Mouse (Mus musculus): ENCODE data around the gene Pbxip1. TPM values are rescaled to one million over a fixed set of nuclear protein-coding genes. Genes with fewer than 3 reads are reported as not detected.
A peak's percentile ranks its signal among the peaks of the same experiment; 100 is the strongest.

Pbxip1 gene
- polyA plus RNA-seq, 2 experiments, result 17.9 to 32.8 TPM

- no peak for TF ChIP-seq POLR2A (IDR thresholded peaks at IDR 0.05; ENCODE audit: borderline replicate concordance, extremely low read depth, insufficient read depth, insufficient read length)
- H3K4me3 ChIP-seq (replicated peaks; ENCODE audit: low read length), result peak within 1 kb of the TSS; percentile 37
- peak within 1 kb of the TSS; percentile 67 for H3K27ac ChIP-seq (replicated peaks; ENCODE audit: low read depth, low read length)
- peaks cover 6% of the 10 kb centered on the region; the same call in 1 of the 2 replicates for H3K27me3 ChIP-seq (ENCODE audit: control insufficient read depth, insufficient read depth, low read length)
- peak within 1 kb of the TSS; percentile 99 for H3K4me2 ChIP-seq (replicated peaks; ENCODE audit: low read depth, low read length, severe bottlenecking)
- H3K36me3 ChIP-seq (ENCODE audit: control insufficient read depth, insufficient read depth, low read length), result no peaks in the 10 kb centered on the region
- peaks cover 36% of the 10 kb centered on the region for H3K4me1 ChIP-seq (ENCODE audit: control insufficient read depth, insufficient read depth, low read length)
- ATAC-seq (ENCODE audit: low FRiP score, low read depth) (peak; percentile 35), DNase-seq (ENCODE audit: low spot score) (peak; percentile 63)
- peak within 1 kb of the TSS; percentile 58 for H3K9ac ChIP-seq (ENCODE audit: low read depth, low read length, severe bottlenecking)
- WGBS, result under 1% methylated on average over 38 of the region's 42 CpGs
- no peaks in the 10 kb centered on the region for H3K9me3 ChIP-seq (ENCODE audit: control insufficient read depth, low read length)
Measured at GRCm38 (mm10) chr3:89394006-89394893, 42.3 kb upstream of the Pbxip1 start, which contains the start of gene Zbtb7b. Gene Zbtb7b (minus strand): TSS chr3:89394776.

- peak overlapping the region; percentile 38 for H3K9ac ChIP-seq (ENCODE audit: low read depth, low read length, severe bottlenecking)
- peaks cover 6% of the 10 kb centered on the region; the same call in 1 of the 2 replicates for H3K27me3 ChIP-seq (ENCODE audit: control insufficient read depth, insufficient read depth, low read length)
- H3K4me2 ChIP-seq (replicated peaks; ENCODE audit: low read depth, low read length, severe bottlenecking), result peak overlapping the region; percentile 99
- under 1% methylated on average over 12 of the region's 12 CpGs for WGBS
- H3K4me3 ChIP-seq (replicated peaks; ENCODE audit: low read length), result peak overlapping the region; percentile 37
- H3K27ac ChIP-seq (replicated peaks; ENCODE audit: low read depth, low read length), result peak overlapping the region; percentile 59; the same call in 1 of the 2 replicates
- no peak for TF ChIP-seq POLR2A (IDR thresholded peaks at IDR 0.05; ENCODE audit: borderline replicate concordance, extremely low read depth, insufficient read depth, insufficient read length)
- H3K9me3 ChIP-seq (ENCODE audit: control insufficient read depth, low read length), result no peaks in the 10 kb centered on the region
- H3K36me3 ChIP-seq (ENCODE audit: control insufficient read depth, insufficient read depth, low read length), result no peaks in the 10 kb centered on the region
- H3K4me1 ChIP-seq (ENCODE audit: control insufficient read depth, insufficient read depth, low read length), result peaks cover 36% of the 10 kb centered on the region
- peak; percentile 16; the same call in 1 of the 2 replicates for ATAC-seq (ENCODE audit: low FRiP score, low read depth)
- peak; percentile 88 for DNase-seq (ENCODE audit: low spot score)
Measured at GRCm38 (mm10) chr3:89394894-89395256, 41.6 kb upstream of the Pbxip1 start.

- peaks cover 6% of the 10 kb centered on the region; the same call in 1 of the 2 replicates for H3K27me3 ChIP-seq (ENCODE audit: control insufficient read depth, insufficient read depth, low read length)
- H3K4me1 ChIP-seq (ENCODE audit: control insufficient read depth, insufficient read depth, low read length), result peaks cover 36% of the 10 kb centered on the region
- WGBS, result 4% methylated on average over 10 of the region's 10 CpGs
- H3K4me2 ChIP-seq (replicated peaks; ENCODE audit: low read depth, low read length, severe bottlenecking), result peak overlapping the region; percentile 99
- peak overlapping the region; percentile 58 for H3K9ac ChIP-seq (ENCODE audit: low read depth, low read length, severe bottlenecking)
- no peaks in the 10 kb centered on the region for H3K9me3 ChIP-seq (ENCODE audit: control insufficient read depth, low read length)
- DNase-seq (ENCODE audit: low spot score) (no peak), ATAC-seq (ENCODE audit: low FRiP score, low read depth) (no peak)
- no peaks in the 10 kb centered on the region for H3K36me3 ChIP-seq (ENCODE audit: control insufficient read depth, insufficient read depth, low read length)
- no peak for TF ChIP-seq POLR2A (IDR thresholded peaks at IDR 0.05; ENCODE audit: borderline replicate concordance, extremely low read depth, insufficient read depth, insufficient read length)
- H3K27ac ChIP-seq (replicated peaks; ENCODE audit: low read depth, low read length), result peak overlapping the region; percentile 67
- peak overlapping the region; percentile 37 for H3K4me3 ChIP-seq (replicated peaks; ENCODE audit: low read length)
Measured at GRCm38 (mm10) chr3:89395419-89395805, 41.1 kb upstream of the Pbxip1 start.

- peak overlapping the region; percentile 37 for H3K4me3 ChIP-seq (replicated peaks; ENCODE audit: low read length)
- ATAC-seq (ENCODE audit: low FRiP score, low read depth) (no peak), DNase-seq (ENCODE audit: low spot score) (peak; percentile 88)
- no peaks in the 10 kb centered on the region for H3K9me3 ChIP-seq (ENCODE audit: control insufficient read depth, low read length)
- peaks cover 6% of the 10 kb centered on the region; the same call in 1 of the 2 replicates for H3K27me3 ChIP-seq (ENCODE audit: control insufficient read depth, insufficient read depth, low read length)
- peak overlapping the region; percentile 99 for H3K4me2 ChIP-seq (replicated peaks; ENCODE audit: low read depth, low read length, severe bottlenecking)
- no peak for TF ChIP-seq POLR2A (IDR thresholded peaks at IDR 0.05; ENCODE audit: borderline replicate concordance, extremely low read depth, insufficient read depth, insufficient read length)
- peak overlapping the region; percentile 67 for H3K27ac ChIP-seq (replicated peaks; ENCODE audit: low read depth, low read length)
- under 1% methylated on average over 31 of the region's 44 CpGs for whole genome bisulfite sequencing
- H3K4me1 ChIP-seq (ENCODE audit: control insufficient read depth, insufficient read depth, low read length), result peaks cover 30% of the 10 kb centered on the region
- 0 out of 2 replicates have a peak, but pooled peaks cover 1% of the 10 kb centered on the region for H3K36me3 ChIP-seq (ENCODE audit: control insufficient read depth, insufficient read depth, low read length)
- peak overlapping the region; percentile 58 for H3K9ac ChIP-seq (ENCODE audit: low read depth, low read length, severe bottlenecking)
Measured at GRCm38 (mm10) chr3:89395806-89396653, 40.5 kb upstream of the Pbxip1 start.

- H3K27ac ChIP-seq (replicated peaks; ENCODE audit: low read depth, low read length), result peak overlapping the region; percentile 67
- no peak for TF ChIP-seq POLR2A (IDR thresholded peaks at IDR 0.05; ENCODE audit: borderline replicate concordance, extremely low read depth, insufficient read depth, insufficient read length)
- H3K4me1 ChIP-seq (ENCODE audit: control insufficient read depth, insufficient read depth, low read length), result peaks cover 25% of the 10 kb centered on the region
- H3K9ac ChIP-seq (ENCODE audit: low read depth, low read length, severe bottlenecking), result peak overlapping the region; percentile 58
- H3K9me3 ChIP-seq (ENCODE audit: control insufficient read depth, low read length), result no peaks in the 10 kb centered on the region
- DNase-seq (ENCODE audit: low spot score) (no peak), ATAC-seq (ENCODE audit: low FRiP score, low read depth) (no peak)
- H3K4me2 ChIP-seq (replicated peaks; ENCODE audit: low read depth, low read length, severe bottlenecking), result peak overlapping the region; percentile 99
- H3K36me3 ChIP-seq (ENCODE audit: control insufficient read depth, insufficient read depth, low read length), result 0 out of 2 replicates have a peak, but pooled peaks cover 4% of the 10 kb centered on the region
- 0% methylated on average over 4 of the region's 4 CpGs for WGBS
- H3K4me3 ChIP-seq (replicated peaks; ENCODE audit: low read length), result peak overlapping the region; percentile 37
- H3K27me3 ChIP-seq (ENCODE audit: control insufficient read depth, insufficient read depth, low read length), result peaks cover 6% of the 10 kb centered on the region; the same call in 1 of the 2 replicates
Measured at GRCm38 (mm10) chr3:89396654-89397005, 39.9 kb upstream of the Pbxip1 start.
